ENCODE assay signal across 29 mouse cellular contexts in the genomic region with DNA sequence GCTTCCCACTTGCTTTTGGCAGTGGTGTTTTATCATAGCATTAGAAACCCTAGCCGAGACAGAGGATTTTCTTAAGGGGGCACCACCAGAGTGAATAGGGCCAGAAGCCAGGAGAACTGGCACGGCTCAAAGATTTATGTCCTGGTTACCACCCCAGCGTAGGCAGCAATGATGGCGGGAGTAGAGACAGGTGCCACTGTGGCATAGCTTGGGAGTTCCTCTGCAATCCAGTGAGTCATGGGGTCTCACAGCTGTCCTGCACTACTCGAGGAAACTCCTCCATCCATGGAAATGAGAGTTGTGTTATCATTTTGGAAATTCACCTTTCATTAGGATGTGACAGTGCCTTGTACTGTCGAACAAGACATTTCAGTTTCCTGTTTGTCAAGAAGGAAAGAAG.
"Had no signal": no experiment of that assay in that cellular context is flagged by ENCODE, and none has a peak within 500 bp of the region (broad histone marks: within the 10 kb centered on the region; RNA-seq: fewer than 3 reads in every experiment).

No protein-coding gene starts in this region.

- H3K27me3 ChIP-seq: limb, embryonic 12.5 days; limb, embryonic 13.5 days; limb, embryonic 15.5 days; liver, embryonic 12.5 days; liver, embryonic 13.5 days; liver, embryonic 15.5 days; lung, embryonic 15.5 days; megakaryocyte, embryonic 14.5 days; midbrain, embryonic 13.5 days; midbrain, embryonic 15.5 days; neural tube, embryonic 12.5 days had no signal

- H3K9me3 ChIP-seq: limb, embryonic 12.5 days; limb, embryonic 13.5 days; limb, embryonic 15.5 days; liver, embryonic 12.5 days; liver, embryonic 13.5 days; liver, embryonic 15.5 days; lung, embryonic 15.5 days; midbrain, embryonic 10.5 days; midbrain, embryonic 12.5 days; midbrain, embryonic 13.5 days; midbrain, embryonic 15.5 days; neural tube, embryonic 12.5 days had no signal

- H3K36me3 ChIP-seq: limb, embryonic 12.5 days; limb, embryonic 13.5 days; limb, embryonic 15.5 days; liver, embryonic 12.5 days; liver, embryonic 13.5 days; liver, embryonic 15.5 days; lung, embryonic 15.5 days; midbrain, embryonic 10.5 days; midbrain, embryonic 12.5 days; midbrain, embryonic 13.5 days; midbrain, embryonic 15.5 days; neural tube, embryonic 12.5 days had no signal

- H3K4me1 ChIP-seq: limb, embryonic 12.5 days; limb, embryonic 13.5 days; liver, embryonic 12.5 days; liver, embryonic 13.5 days; liver, embryonic 15.5 days; megakaryocyte, embryonic 14.5 days; midbrain, embryonic 15.5 days had no signal

- H3K4me3 ChIP-seq: left cerebral cortex, adult 2 months; limb, embryonic 12.5 days; limb, embryonic 13.5 days; limb, embryonic 15.5 days; liver, embryonic 12.5 days; liver, embryonic 13.5 days; liver, embryonic 15.5 days; lung, embryonic 15.5 days; megakaryocyte, embryonic 14.5 days; midbrain, embryonic 10.5 days; midbrain, embryonic 12.5 days; midbrain, embryonic 13.5 days; midbrain, embryonic 15.5 days; neural tube, embryonic 12.5 days had no signal

- H3K4me2 ChIP-seq: limb, embryonic 12.5 days; limb, embryonic 13.5 days; limb, embryonic 15.5 days; liver, embryonic 11.5 days; liver, embryonic 12.5 days; liver, embryonic 13.5 days; liver, embryonic 15.5 days; lung, embryonic 14.5 days; lung, embryonic 15.5 days; midbrain, embryonic 11.5 days; midbrain, embryonic 12.5 days; midbrain, embryonic 13.5 days; midbrain, embryonic 15.5 days; neural tube, embryonic 12.5 days had no signal

- H3K27ac ChIP-seq: left cerebral cortex, adult 2 months; limb, embryonic 12.5 days; limb, embryonic 13.5 days; limb, embryonic 15.5 days; liver, embryonic 12.5 days; liver, embryonic 13.5 days; liver, embryonic 14.5 days; liver, embryonic 15.5 days; lung, embryonic 15.5 days; macrophage; midbrain, embryonic 10.5 days; midbrain, embryonic 12.5 days; midbrain, embryonic 13.5 days; midbrain, embryonic 15.5 days; neural tube, embryonic 12.5 days had no signal

- DNase-seq: left cerebral cortex, postnatal 4 days; liver; liver, embryonic 13.5 days; liver, postnatal 0 days; lung, adult 18-20 months; lung, adult 2 months; lung, embryonic 14.5 days; lung, postnatal 10 days; lung, postnatal 14 days; lung, postnatal 36 days; lung, postnatal 4 days; midbrain, embryonic 14.5 days had no signal
